Mouse (Mus musculus): ENCODE data around the gene Serpinb13.
"Not testable (repeated sequence)": the region's sequence is repeated elsewhere in the genome, so short reads cannot be mapped to it uniquely, and the experiment has no call there.

The Serpinb13 gene

GRCm38 (mm10) chr1:106980684-106981083 lies at the start of gene Serpinb13:
Gene Serpinb13, plus strand, starts transcription at chr1:106980984.
- no peak for DNase-seq (ENCODE audit: low spot score in 2 of 2)

DNA sequence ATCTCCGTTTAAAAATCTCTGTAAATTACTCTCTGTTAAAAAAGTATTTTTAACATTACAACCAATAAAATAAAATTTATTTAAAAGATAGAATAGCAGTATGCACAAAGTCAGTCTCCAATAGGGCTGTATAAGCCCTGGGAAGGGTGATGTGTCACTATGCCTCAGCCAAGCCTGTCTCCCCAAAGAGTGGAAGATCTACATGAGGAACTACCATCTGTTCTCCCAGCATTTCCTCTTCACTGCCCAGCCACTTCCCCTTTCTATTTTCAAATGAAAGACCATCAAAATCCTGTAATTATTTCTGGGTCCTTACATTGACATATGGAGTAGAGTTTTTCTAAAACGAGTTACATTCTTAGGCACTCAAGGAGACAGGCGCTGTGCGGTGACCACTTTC lies 48.8 kb upstream of the Serpinb13 start:
- DNase-seq (ENCODE audit: low spot score in 2 of 2): no peak

DNA sequence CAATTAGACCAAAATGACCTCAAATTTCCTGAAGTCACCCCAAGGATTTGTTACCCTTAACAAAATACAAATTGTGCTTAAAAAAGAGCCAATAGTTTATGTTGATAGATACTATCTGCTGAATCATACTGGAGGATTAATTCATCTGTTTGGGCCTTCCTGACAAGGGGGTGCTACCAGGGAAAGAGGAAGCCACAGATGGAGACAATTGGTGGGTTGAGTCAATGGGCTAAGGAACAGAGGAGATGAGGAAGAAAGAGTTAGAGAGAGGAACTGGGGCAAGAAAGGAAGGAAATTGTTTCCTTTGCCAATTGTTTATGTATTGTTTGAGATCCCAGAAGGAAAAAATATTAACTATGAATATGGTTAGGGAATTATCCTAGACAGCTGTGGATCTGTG lies 47.1 kb upstream of the Serpinb13 start:
- no peak for DNase-seq (ENCODE audit: low spot score in 2 of 2)

- DNase-seq (ENCODE audit: low spot score in 2 of 2): no peak
These were observed 46.5 kb upstream of the Serpinb13 start, which contains the start of gene Serpinb12 for GRCm38 (mm10) chr1:106934265-106934664. Gene Serpinb12, plus strand, starts transcription at chr1:106934449.

GRCm38 (mm10) chr1:106947217-106947616 lies 33.6 kb upstream of the Serpinb13 start:
- no peak for DNase-seq (ENCODE audit: low spot score in 2 of 2)

DNA sequence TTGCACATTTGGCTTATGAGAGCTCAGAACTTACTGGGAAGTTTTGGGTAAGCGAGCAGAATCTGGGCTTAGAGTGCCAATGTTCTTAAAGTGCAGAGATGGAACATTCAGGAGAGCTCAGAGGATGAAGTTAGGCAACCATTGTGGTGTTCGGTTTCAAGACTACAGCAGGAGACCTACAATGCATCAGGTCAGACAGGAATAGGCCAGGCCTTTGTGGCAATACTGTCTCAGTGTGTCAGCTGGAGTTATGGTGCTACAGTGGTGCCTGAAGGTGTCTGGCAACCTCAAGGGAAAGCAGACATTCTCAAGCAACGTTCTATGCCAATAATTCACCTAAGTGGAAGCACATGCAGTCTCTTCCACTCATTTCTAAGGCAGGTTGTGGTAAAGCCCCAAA lies 20.8 kb upstream of the Serpinb13 start:
- DNase-seq (ENCODE audit: low spot score in 2 of 2): no peak

DNA sequence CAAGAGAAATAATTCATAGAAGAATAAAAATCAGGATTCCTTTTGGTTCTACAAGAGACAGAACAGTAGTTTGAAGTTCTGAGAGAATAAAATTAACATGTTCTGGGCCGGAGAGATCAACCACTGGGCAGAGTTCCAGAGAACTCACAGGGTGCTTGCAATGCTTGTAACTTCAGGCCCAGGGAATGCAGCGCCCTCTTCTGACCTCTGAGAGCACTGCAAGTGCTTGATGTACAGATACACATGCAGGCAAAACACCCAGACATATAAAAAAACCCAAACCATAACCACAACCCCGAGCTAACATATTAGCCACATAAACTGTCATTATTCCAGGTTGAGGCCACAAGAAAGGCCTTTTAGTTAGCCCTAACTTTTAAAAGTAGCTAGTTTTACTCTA lies 19.8 kb upstream of the Serpinb13 start:
- DNase-seq (ENCODE audit: low spot score in 2 of 2): no peak

- DNase-seq (ENCODE audit: low spot score in 2 of 2): no peak
These were observed 2.3 kb downstream of the Serpinb13 start for GRCm38 (mm10) chr1:106983092-106983491.

DNA sequence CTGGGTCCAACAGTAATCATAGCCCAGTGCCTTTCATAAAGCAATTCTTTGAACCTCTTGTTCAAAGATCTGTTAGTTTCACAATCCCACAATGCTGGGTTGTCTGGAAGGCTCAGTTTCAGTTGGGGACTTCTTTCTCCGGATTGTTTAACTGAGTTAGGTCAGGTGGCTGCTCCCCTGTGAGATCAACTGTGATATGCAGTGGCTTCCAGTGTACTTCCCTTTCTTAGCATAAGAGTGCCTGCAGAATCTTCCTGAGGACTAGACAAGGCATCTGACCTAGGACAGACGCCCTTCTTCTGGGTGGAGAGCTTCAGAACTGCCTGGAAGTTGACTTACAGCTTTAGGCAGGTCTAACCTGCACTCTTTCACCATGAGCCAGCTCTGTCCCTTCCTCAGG lies 3.1 kb downstream of the Serpinb13 start:
- DNase-seq (ENCODE audit: low spot score in 2 of 2): no peak

DNA sequence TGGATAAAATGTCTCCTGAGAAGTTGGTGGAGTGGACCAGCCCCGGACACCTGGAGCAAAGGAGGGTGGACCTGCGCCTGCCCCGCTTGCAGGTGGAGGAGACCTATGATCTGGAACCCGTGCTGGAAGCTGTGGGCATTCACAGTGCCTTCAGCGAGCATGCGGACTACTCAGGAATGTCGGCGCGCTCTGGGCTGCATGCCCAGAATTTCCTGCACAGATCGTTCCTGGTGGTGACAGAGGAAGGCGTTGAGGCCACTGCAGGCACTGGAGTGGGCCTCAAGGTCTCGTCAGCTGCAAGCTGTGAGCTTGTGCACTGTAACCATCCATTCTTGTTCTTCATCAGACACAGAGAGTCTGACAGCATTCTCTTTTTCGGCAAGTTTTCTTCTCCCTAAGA lies 19.6 kb downstream of the Serpinb13 start:
- no peak for DNase-seq (ENCODE audit: low spot score in 2 of 2)

GRCm38 (mm10) chr1:107001754-107002153 lies 21.0 kb downstream of the Serpinb13 start:
- no peak for DNase-seq (ENCODE audit: low spot score in 2 of 2)

DNA sequence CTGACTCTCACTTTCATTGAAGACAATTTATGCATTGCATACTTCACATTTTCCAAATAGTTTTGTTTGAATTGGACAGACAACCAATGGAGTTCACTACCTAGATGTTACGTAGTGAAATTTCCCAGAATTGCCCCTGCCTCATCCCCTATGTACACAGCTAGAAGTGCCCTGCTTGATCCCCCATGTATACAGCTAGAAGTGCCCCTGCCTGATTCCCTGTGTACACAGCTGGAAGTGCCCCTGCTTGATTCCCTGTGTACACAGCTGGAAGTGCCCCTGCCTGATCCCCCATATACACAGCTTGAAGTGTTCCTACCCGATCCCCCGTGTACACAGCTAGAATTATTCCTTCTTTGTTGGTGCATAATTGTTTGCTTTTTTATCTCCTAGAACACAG lies 25.5 kb downstream of the Serpinb13 start:
- no peak for DNase-seq (ENCODE audit: low spot score in 2 of 2)

DNA sequence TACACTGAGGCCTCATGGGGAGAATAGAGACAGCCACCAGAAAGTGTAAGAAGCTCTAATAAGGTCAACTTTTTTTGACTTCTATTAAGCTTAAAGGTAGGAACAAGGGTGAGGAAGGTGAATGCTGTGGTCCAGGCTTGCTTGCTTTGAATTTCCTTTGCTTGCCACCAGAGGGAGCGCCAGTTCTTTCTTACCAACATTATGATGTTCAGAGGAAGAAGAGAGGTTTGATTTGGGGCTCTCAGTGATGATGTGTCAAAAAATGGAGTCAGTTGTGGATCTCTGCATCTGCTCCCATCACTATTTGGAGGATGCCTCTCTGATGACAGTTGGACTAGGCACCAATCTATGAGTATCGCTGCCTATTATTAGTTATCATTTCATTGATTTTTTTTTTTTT lies 33.7 kb downstream of the Serpinb13 start:
- DNase-seq (ENCODE audit: low spot score in 2 of 2): peak in 1 of 2 experiments; percentile 3

DNA sequence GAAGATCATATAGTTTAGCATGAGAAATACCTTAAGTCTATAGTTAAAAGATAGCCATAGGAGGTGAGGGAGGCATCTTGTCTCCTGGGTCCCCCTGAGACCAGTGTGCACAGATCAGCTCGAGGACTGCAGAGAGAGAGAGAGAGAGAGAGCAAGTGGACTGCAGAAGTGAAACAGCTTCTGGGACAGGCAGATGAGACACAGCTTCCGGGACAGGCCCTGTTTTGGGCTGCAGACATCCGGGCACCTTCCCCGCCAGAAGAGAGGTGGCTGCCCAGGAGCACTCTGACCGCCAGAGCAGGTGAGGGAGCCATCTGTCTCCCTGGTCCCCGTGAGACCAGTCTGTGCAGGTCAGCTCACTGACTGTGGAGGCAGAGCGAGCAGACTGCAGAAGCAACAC lies 34.4 kb downstream of the Serpinb13 start:
- DNase-seq (ENCODE audit: low spot score in 2 of 2): no peak

- DNase-seq (ENCODE audit: low spot score in 2 of 2): no peak
These were observed 45.1 kb downstream of the Serpinb13 start for GRCm38 (mm10) chr1:107025886-107026285.

DNA sequence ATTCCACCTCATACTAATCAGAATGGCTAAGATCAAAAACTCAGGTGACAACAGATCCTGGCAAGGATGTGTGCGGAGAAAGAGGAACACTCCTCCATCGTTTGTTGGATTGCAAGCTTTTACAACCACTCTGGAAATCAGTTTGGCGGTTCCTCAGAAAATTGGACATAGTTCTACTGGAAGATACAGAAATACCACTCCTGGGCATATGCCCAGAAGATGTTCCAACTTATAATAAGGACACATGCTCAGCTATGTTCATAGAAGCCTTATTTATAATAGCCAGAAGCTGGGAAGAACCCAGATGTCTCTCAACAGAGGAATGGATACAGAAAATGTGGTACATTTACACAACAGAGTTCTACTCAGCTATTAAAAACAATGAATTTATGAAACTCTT lies 53.5 kb downstream of the Serpinb13 start:
- DNase-seq (ENCODE audit: low spot score in 2 of 2): not testable (repeated sequence)
